Mouse (Mus musculus) urinary bladder, postnatal 14 days (tissue): ENCODE measurements around the gene Bcas2.
"Not testable (repeated sequence)": the region's sequence is repeated elsewhere in the genome, so short reads cannot be mapped to it uniquely, and the experiment has no call there.

Source experiments
- DNase-seq: peaks from one replicate; pipeline ENCODE4 v3.0.0; 2021; ENCODE audit warnings: low spot score

Bcas2 gene

GRCm38 (mm10) chr3:103159232-103159900, 12.1 kb upstream of the Bcas2 start:
- DNase-seq = no peak

- DNase-seq = peak; percentile 86
Observed at GRCm38 (mm10) chr3:103169771-103170170, 1.7 kb upstream of the Bcas2 start.

GRCm38 (mm10) chr3:103172615-103173014, 1.2 kb downstream of the Bcas2 start:
- DNase-seq = no peak

GRCm38 (mm10) chr3:103176740-103177139, 5.3 kb downstream of the Bcas2 start:
- DNase-seq = no peak

GRCm38 (mm10) chr3:103179527-103179926, 8.1 kb downstream of the Bcas2 start:
- DNase-seq = no peak

GRCm38 (mm10) chr3:103181171-103181570, 9.7 kb downstream of the Bcas2 start:
- no peak for DNase-seq

- no peak for DNase-seq
Observed at GRCm38 (mm10) chr3:103182821-103183220, 11.4 kb downstream of the Bcas2 start.

GRCm38 (mm10) chr3:103184467-103184866, 13.0 kb downstream of the Bcas2 start:
- not testable (repeated sequence) for DNase-seq

- DNase-seq = no peak
Observed at GRCm38 (mm10) chr3:103188451-103188850, 17.0 kb downstream of the Bcas2 start.

GRCm38 (mm10) chr3:103188856-103189255, 17.4 kb downstream of the Bcas2 start:
- DNase-seq = no peak

- DNase-seq = no peak
Observed at GRCm38 (mm10) chr3:103192161-103192560, 20.7 kb downstream of the Bcas2 start.

GRCm38 (mm10) chr3:103193186-103193585, 21.7 kb downstream of the Bcas2 start:
- DNase-seq = no peak

- DNase-seq = no peak
Observed at GRCm38 (mm10) chr3:103196320-103196823, 24.9 kb downstream of the Bcas2 start.

- no peak for DNase-seq
Observed at GRCm38 (mm10) chr3:103199386-103199785, 27.9 kb downstream of the Bcas2 start.

- not testable (repeated sequence) for DNase-seq
Observed at GRCm38 (mm10) chr3:103201105-103201504, 29.6 kb downstream of the Bcas2 start.

- no peak for DNase-seq
Observed at GRCm38 (mm10) chr3:103203554-103203953, 32.1 kb downstream of the Bcas2 start.

GRCm38 (mm10) chr3:103204445-103204844, 33.0 kb downstream of the Bcas2 start:
- no peak for DNase-seq

- DNase-seq = no peak
Observed at GRCm38 (mm10) chr3:103206393-103206792, 34.9 kb downstream of the Bcas2 start.

- no peak for DNase-seq
Observed at GRCm38 (mm10) chr3:103207749-103208148, 36.3 kb downstream of the Bcas2 start.

- no peak for DNase-seq
Observed at GRCm38 (mm10) chr3:103208237-103208636, 36.8 kb downstream of the Bcas2 start.

GRCm38 (mm10) chr3:103211101-103211500, 39.6 kb downstream of the Bcas2 start:
- DNase-seq = no peak

- DNase-seq = no peak
Observed at GRCm38 (mm10) chr3:103212142-103212541, 40.7 kb downstream of the Bcas2 start.

GRCm38 (mm10) chr3:103213537-103213936, 42.1 kb downstream of the Bcas2 start:
- DNase-seq = no peak
